Comparison of ENCODE assay signal across 17 mouse cellular contexts in the genomic region with DNA sequence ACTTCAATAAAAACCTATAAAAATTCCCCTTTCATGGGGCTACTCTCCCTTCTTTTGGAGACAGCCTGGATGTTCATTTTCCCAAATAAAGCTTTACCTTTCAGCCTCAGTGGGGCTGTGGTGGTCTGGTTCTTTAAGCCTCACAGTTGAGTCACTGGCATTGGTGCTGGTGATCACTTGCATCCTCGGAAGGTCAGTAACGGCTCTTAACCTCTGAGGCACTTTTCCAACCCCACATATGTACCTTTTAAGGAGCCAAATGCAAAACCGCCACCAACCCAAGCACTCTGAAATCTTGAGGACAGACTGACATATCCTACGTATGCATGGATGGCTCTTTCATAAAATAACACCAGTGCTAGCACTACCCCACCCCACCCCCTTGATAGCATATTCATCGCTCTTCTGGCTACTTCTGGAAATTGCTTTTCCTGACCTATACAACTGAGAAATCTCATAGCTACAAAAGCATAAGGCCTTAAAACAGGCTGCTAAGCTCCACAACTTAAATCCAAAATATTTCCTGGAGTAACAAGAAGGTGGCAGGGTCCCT. TPM values are rescaled to one million over a fixed set of nuclear protein-coding genes. Genes with fewer than 3 reads are reported as not detected.
DNase-seq lines count a peak whose midpoint lies in the region; ATAC-seq lines count a peak whose summit lies in the region.
"Had no signal": no experiment of that assay in that cellular context is flagged by ENCODE, and none has a peak within 500 bp of the region (broad histone marks: within the 10 kb centered on the region; RNA-seq: fewer than 3 reads in every experiment).

No protein-coding gene starts in this region.

- 52% methylated on average over 5 of the region's 5 CpGs for WGBS in heart, embryonic 11.5 days (ENCODE audit: insufficient replicate concordance)
- 42% methylated on average over 5 of the region's 5 CpGs for WGBS in limb, embryonic 13.5 days

- no peaks in the 10 kb centered on the region for H3K27me3 ChIP-seq in heart, embryonic 11.5 days (ENCODE audit: control insufficient read depth, insufficient read depth, low read length)
- no peaks in the 10 kb centered on the region for H3K27me3 ChIP-seq in limb, embryonic 13.5 days
- H3K27me3 ChIP-seq: hindbrain, embryonic 13.5 days had no signal

- intact Hi-C loops in heart, postnatal 14 days (cut with DNase I) = no loop called here

- H3K36me3 ChIP-seq in heart, embryonic 11.5 days (ENCODE audit: control insufficient read depth, insufficient read depth, low read length) = no peaks in the 10 kb centered on the region
- peaks cover 5% of the 10 kb centered on the region for H3K36me3 ChIP-seq in limb, embryonic 13.5 days
- H3K36me3 ChIP-seq: hindbrain, embryonic 13.5 days had no signal

- H3K9ac ChIP-seq in heart, embryonic 11.5 days (ENCODE audit: low read depth, low read length) = no peak overlapping the region
- no peak overlapping the region for H3K9ac ChIP-seq in limb, embryonic 13.5 days
- H3K9ac ChIP-seq: hindbrain, embryonic 13.5 days had no signal

- ATAC-seq in heart, embryonic 11.5 days (replicated peaks; ENCODE audit: insufficient number of reproducible peaks, low FRiP score, low TSS enrichment) = peak; percentile 52; the same call in 1 of the 2 replicates
- ATAC-seq in limb, embryonic 13.5 days (ENCODE audit: low FRiP score, low read depth) = peak; percentile 67
- peak; percentile 22 for ATAC-seq in megakaryocyte-erythroid progenitor cell, adult 5-6 weeks (replicated peaks; ENCODE audit: low FRiP score, low TSS enrichment, poor library complexity, severe bottlenecking)
- ATAC-seq: forebrain, embryonic 16.5 days; midbrain, embryonic 16.5 days had no signal

- no peak for DNase-seq in heart, postnatal 14 days
- peak; percentile 42 to 47 for DNase-seq in spleen, postnatal 10 days (ENCODE audit: low spot score in 2 of 2)
- DNase-seq in spleen, adult 12 weeks (ENCODE audit: low spot score) = no peak
- DNase-seq in urinary bladder, postnatal 14 days (ENCODE audit: low spot score) = no peak
- DNase-seq in gastrocnemius, adult 8-10 months (ENCODE audit: low spot score in 2 of 2) = no peak
- DNase-seq: adrenal gland, adult 2 months; cerebellum, adult 18-20 months; kidney, adult 18-20 months; kidney, postnatal 25 days; layer of hippocampus, adult 9-11 months; lung, adult 2 months had no signal

- H3K27ac ChIP-seq in heart, embryonic 11.5 days (ENCODE audit: low read depth, low read length) = peak overlapping the region; percentile 81
- no peak overlapping the region; the same call in 1 of the 2 replicates for H3K27ac ChIP-seq in limb, embryonic 13.5 days
- H3K27ac ChIP-seq: hindbrain, embryonic 13.5 days had no signal

- peaks cover 8% of the 10 kb centered on the region for H3K4me1 ChIP-seq in heart, embryonic 11.5 days (ENCODE audit: control insufficient read depth, insufficient read depth, low read length)
- peaks cover 26% of the 10 kb centered on the region for H3K4me1 ChIP-seq in limb, embryonic 13.5 days
- H3K4me1 ChIP-seq: hindbrain, embryonic 13.5 days had no signal

- peak overlapping the region; percentile 24; the same call in 1 of the 2 replicates for H3K4me2 ChIP-seq in heart, embryonic 11.5 days
- 0 out of 2 replicates have a peak overlapping the region, but pooled peaks have one; percentile 14 for H3K4me2 ChIP-seq in limb, embryonic 13.5 days (replicated peaks)
- H3K4me2 ChIP-seq: hindbrain, embryonic 13.5 days had no signal

- H3K4me3 ChIP-seq in heart, embryonic 11.5 days (ENCODE audit: low read depth, low read length) = no peak overlapping the region
- H3K4me3 ChIP-seq in limb, embryonic 13.5 days = no peak overlapping the region
- H3K4me3 ChIP-seq: hindbrain, embryonic 13.5 days had no signal

- no peaks in the 10 kb centered on the region for H3K9me3 ChIP-seq in heart, embryonic 11.5 days (replicated peaks; ENCODE audit: control insufficient read depth, low read length)
- no peaks in the 10 kb centered on the region for H3K9me3 ChIP-seq in limb, embryonic 13.5 days
- H3K9me3 ChIP-seq: hindbrain, embryonic 13.5 days had no signal

RNA-seq across cellular contexts. Expression of gene Gcnt1, which starts 48.9 kb away (rescaled TPM):
- 11.2 and 12.8 TPM in 2 replicates for polyA plus RNA-seq in heart, embryonic 11.5 days (2014; fragmentation: Nextera tagmentation; extraction: Ambion mirVana)
- total RNA-seq in heart, postnatal 14 days (2021) = 10 to 100 TPM; 14.2 to 14.4 TPM
- 4.9 and 5.9 TPM in 2 replicates for polyA plus RNA-seq in limb, embryonic 13.5 days (2015; fragmentation: Nextera tagmentation; extraction: Ambion mirVana)
- total RNA-seq in megakaryocyte-erythroid progenitor cell, adult 5-6 weeks (2014; fragmentation: Nextera tagmentation) = 12.0 and 26.0 TPM in 2 replicates
- 18.0 and 23.7 TPM in 2 replicates for total RNA-seq in megakaryocyte-erythroid progenitor cell, adult 5-6 weeks (2017)
- under 1 TPM; 0.24 to 0.58 (median 0.45) TPM for total RNA-seq in gastrocnemius, adult 8-10 months (2022)

Comparison
In these comparisons a context has a peak if more than half of its experiments do, and no peak if none do; other contexts are left out.
1. DNase-seq: peak in spleen, postnatal 10 days (2 of 2); none in heart, postnatal 14 days (0 of 2), spleen, adult 12 weeks (single experiment), urinary bladder, postnatal 14 days (single experiment) and gastrocnemius, adult 8-10 months (0 of 2).
2. RNA of gene Gcnt1, which starts 48.9 kb away (total RNA-seq): 12.0 to 26.0 TPM in megakaryocyte-erythroid progenitor cell, adult 5-6 weeks and 14.2 to 14.4 TPM in heart, postnatal 14 days; 0.24 to 0.58 TPM in gastrocnemius, adult 8-10 months; every median in the first group is over 4 times any median in the second.
3. Peak in every context shown above with its lines, with median percentiles within 50 percentile points of each other: ATAC-seq.